Mouse (Mus musculus) stomach, postnatal 0 days (tissue): ENCODE data around the gene Itga4. TPM values are rescaled to one million over a fixed set of nuclear protein-coding genes. Genes with fewer than 3 reads are reported as not detected.

Experiments used
- ATAC-seq: fragments of 200-750 bp; cut with Nextera tagmentation; 2 replicates; pipeline ENCODE4 v1.8.0; 2017; ENCODE audit not compliant: low FRiP score, low TSS enrichment
- DNase-seq: peaks from one replicate; pipeline ENCODE4 v3.0.0-alpha.2; 2016; ENCODE audit warnings: low spot score
- H3K27ac ChIP-seq: fragments of 300-500 bp; sonication (generic); replicated peaks from 2 replicates; pipeline ENCODE4 v1.5.1; 2014; ENCODE audit warnings: mild to moderate bottlenecking, control low read depth
- H3K27me3 ChIP-seq: fragments of 300-500 bp; sonication (generic); 2 replicates; pipeline ENCODE4 v1.6.1; 2014; ENCODE audit warnings: low read length; ENCODE audit not compliant: control insufficient read depth, insufficient read depth
- H3K36me3 ChIP-seq: fragments of 300-500 bp; sonication (generic); 2 replicates; pipeline ENCODE4 v1.6.1; 2014; ENCODE audit warnings: low read length, mixed read lengths; ENCODE audit not compliant: control insufficient read depth, insufficient read depth
- H3K4me1 ChIP-seq: fragments of 300-500 bp; sonication (generic); replicated peaks from 2 replicates; pipeline ENCODE4 v1.6.1; 2014; ENCODE audit warnings: antibody characterized with exemption; ENCODE audit not compliant: control insufficient read depth, insufficient read depth
- H3K4me2 ChIP-seq: fragments of 300-500 bp; sonication (generic); replicated peaks from 2 replicates; pipeline ENCODE4 v1.6.1; 2014; ENCODE audit warnings: low read depth, mild to moderate bottlenecking, control low read depth, moderate library complexity
- H3K4me3 ChIP-seq: fragments of 300-500 bp; sonication (generic); 2 replicates; pipeline ENCODE4 v1.5.1; 2014; ENCODE audit warnings: low read depth, low read length, control low read depth
- H3K9ac ChIP-seq: fragments of 300-500 bp; sonication (generic); 2 replicates; pipeline ENCODE4 v1.6.1; 2014; ENCODE audit warnings: mild to moderate bottlenecking, low read length, control low read depth, mixed read lengths
- H3K9me3 ChIP-seq: fragments of 300-500 bp; sonication (generic); 2 replicates; pipeline ENCODE4 v1.6.1; 2016; ENCODE audit warnings: low read length; ENCODE audit not compliant: control insufficient read depth
- CTCF ChIP-seq: IDR thresholded peaks from 2 replicates; pipeline ENCODE4 v1.5.1; 2016; ENCODE audit warnings: antibody characterized with exemption, low read depth, mild to moderate bottlenecking, moderate library complexity
- EP300 ChIP-seq: optimal IDR thresholded peaks from 2 replicates; pipeline ENCODE3; 2016; ENCODE audit warnings: antibody characterized with exemption
- WGBS: fragments of 180-500 bp; shearing (Covaris S2); extraction: QIAGEN DNeasy Blood & Tissue Kit; methylation state at CpG from one replicate; pipeline ENCODE4 v1.1.7; 2014; 5-methylcytosine and 5-hydroxymethylcytosine counted together
- polyA plus RNA-seq: library from polyadenylated mRNA; unstranded; fragments of >200 nt; fragmentation: Nextera tagmentation; extraction: Ambion mirVana; gene quantifications from 2 replicates; pipeline ENCODE4 v1.2.1, GENCODE M21; 2015

Gene Itga4
- polyA plus RNA-seq, 1 experiment from 2014 or later, result 1.3 TPM

- no peak for ATAC-seq
- H3K4me3 ChIP-seq, result no peak overlapping the region
- no peaks in the 10 kb centered on the region for H3K36me3 ChIP-seq
Observed at GRCm38 (mm10) chr2:79227805-79228241, 27.4 kb upstream of the Itga4 start.

DNA sequence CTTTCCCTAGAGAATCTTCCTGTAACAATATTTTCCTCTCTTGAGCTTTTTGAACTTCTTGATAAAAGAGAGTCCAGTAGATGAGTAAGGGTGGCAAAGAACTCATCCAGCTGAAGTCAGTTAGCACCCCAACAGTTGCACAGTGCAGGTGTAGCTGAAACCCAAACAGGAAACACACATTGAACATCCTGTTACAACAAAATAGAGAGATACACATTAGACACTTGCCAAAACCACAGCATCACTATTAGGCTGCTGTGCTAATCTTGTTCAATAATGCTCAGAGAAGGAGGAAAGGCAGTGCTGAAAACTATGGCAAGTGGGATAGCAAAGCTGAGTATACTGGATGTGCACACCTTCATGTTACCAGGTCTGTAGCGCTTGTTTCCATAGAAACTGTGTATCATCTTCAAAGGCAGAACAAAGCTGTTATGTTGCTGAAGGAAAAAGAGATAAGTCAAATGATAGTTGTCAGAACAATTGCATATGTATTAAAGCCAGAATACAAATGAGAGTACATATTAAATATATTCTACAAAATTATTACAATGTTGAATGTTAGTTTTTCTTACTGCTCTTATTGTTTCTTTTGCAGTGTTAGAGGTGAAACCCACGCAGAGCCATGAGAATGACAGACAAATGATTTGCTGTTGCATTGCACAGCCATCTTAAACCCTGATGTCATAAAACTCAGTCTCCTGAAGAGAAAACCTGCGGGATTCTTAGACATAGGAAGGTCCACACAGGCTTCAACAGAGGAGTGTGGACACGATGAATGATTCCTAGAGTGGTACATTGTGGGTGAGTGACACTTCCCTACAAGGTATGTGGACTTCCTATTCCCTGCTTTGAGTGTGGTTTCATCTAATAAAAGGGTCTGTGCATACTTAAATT lies 23.9 kb upstream of the Itga4 start:
- WGBS, result 87% methylated on average over 4 of the region's 4 CpGs
- DNase-seq, result no peak

More at GRCm38 (mm10) chr2:79227805-79228241, 27.4 kb upstream of the Itga4 start:
- Histone ChIP-seq H3K4me2 (no peak overlapping the region), H3K27me3 (no peaks in the 10 kb centered on the region), H3K4me1 (no peaks in the 10 kb centered on the region), H3K27ac (no peak overlapping the region), H3K9ac (no peak overlapping the region), H3K9me3 (no peaks in the 10 kb centered on the region)
- WGBS, result 62% methylated on average over 4 of the region's 4 CpGs
- no peak for TF ChIP-seq CTCF
- no peak for TF ChIP-seq EP300
- no peak for DNase-seq

GRCm38 (mm10) chr2:79235767-79236487 lies 19.3 kb upstream of the Itga4 start:
- Histone ChIP-seq H3K9me3 (no peaks in the 10 kb centered on the region), H3K36me3 (no peaks in the 10 kb centered on the region), H3K4me1 (no peaks in the 10 kb centered on the region), H3K4me3 (no peak overlapping the region), H3K27ac (no peak overlapping the region), H3K4me2 (no peak overlapping the region), H3K9ac (no peak overlapping the region), H3K27me3 (no peaks in the 10 kb centered on the region)
- ATAC-seq (no peak), DNase-seq (no peak)
- TF ChIP-seq EP300, result no peak
- TF ChIP-seq CTCF, result no peak
- 77% methylated on average over 8 of the region's 8 CpGs for WGBS

More for the DNA sequence above, 23.9 kb upstream of the Itga4 start:
- Histone ChIP-seq H3K27me3 (no peaks in the 10 kb centered on the region), H3K4me3 (no peak overlapping the region), H3K4me2 (no peak overlapping the region), H3K27ac (no peak overlapping the region), H3K9ac (no peak overlapping the region), H3K4me1 (no peaks in the 10 kb centered on the region), H3K9me3 (no peaks in the 10 kb centered on the region), H3K36me3 (no peaks in the 10 kb centered on the region)
- TF ChIP-seq CTCF (no peak), EP300 (no peak)
- no peak for ATAC-seq

DNA sequence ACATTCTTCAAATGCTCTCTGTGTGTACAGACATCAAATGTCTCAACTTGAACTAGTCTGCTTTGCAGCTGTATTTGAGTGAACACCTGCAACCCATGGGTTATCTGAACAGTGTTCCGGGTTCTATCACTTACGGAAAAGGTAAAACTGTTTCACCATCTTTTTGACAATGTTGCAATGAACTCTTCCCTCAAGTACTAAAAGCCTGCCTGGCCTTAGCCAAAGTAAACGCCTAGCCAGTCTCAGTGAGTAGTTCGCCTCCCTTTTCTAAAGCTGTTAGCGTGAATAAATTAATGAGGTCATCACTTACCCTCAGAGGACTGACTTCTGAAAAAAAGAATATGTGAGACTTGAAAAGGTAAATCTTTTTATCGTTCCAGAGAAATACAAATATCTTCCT lies 18.0 kb upstream of the Itga4 start:
- no peak for TF ChIP-seq CTCF
- no peak for TF ChIP-seq EP300
- Histone ChIP-seq H3K4me1 (no peaks in the 10 kb centered on the region), H3K9ac (no peak overlapping the region), H3K4me3 (no peak overlapping the region), H3K36me3 (no peaks in the 10 kb centered on the region), H3K9me3 (no peaks in the 10 kb centered on the region), H3K27ac (no peak overlapping the region), H3K27me3 (no peaks in the 10 kb centered on the region), H3K4me2 (no peak overlapping the region)
- 59% methylated on average over 6 of the region's 6 CpGs for WGBS
- no peak for DNase-seq
- no peak for ATAC-seq

- TF ChIP-seq EP300 (no peak), CTCF (no peak)
- H3K4me2 ChIP-seq, result no peak overlapping the region
- no peak overlapping the region for H3K27ac ChIP-seq
- H3K27me3 ChIP-seq, result no peaks in the 10 kb centered on the region
- H3K9ac ChIP-seq, result no peak overlapping the region
- no peaks in the 10 kb centered on the region for H3K9me3 ChIP-seq
- WGBS, result 79% methylated on average over 5 of the region's 5 CpGs
- ATAC-seq (no peak), DNase-seq (no peak)
- no peaks in the 10 kb centered on the region for H3K4me1 ChIP-seq
- H3K36me3 ChIP-seq, result no peaks in the 10 kb centered on the region
- H3K4me3 ChIP-seq, result no peak overlapping the region
Observed at GRCm38 (mm10) chr2:79244276-79244675, 10.9 kb upstream of the Itga4 start.

- Histone ChIP-seq H3K27me3 (no peaks in the 10 kb centered on the region), H3K27ac (no peak overlapping the region), H3K9ac (no peak overlapping the region), H3K9me3 (no peaks in the 10 kb centered on the region), H3K4me3 (no peak overlapping the region), H3K4me2 (no peak overlapping the region), H3K4me1 (no peaks in the 10 kb centered on the region), H3K36me3 (no peaks in the 10 kb centered on the region)
- WGBS, result 97% methylated on average over 1 of the region's 1 CpGs
- ATAC-seq (no peak), DNase-seq (no peak)
- TF ChIP-seq EP300, result no peak
- no peak for TF ChIP-seq CTCF
Observed at GRCm38 (mm10) chr2:79244743-79245142, 10.5 kb upstream of the Itga4 start.
